Mouse (Mus musculus) liver, adult 2 months (tissue): ENCODE results near the gene Cenpp. TPM values are rescaled to one million over a fixed set of nuclear protein-coding genes. Genes with fewer than 3 reads are reported as not detected.

Experiments used
- DNase-seq: peaks from one replicate; pipeline ENCODE4 v3.0.0-alpha.2; 2011; ENCODE audit warnings: low read depth, low spot score; ENCODE audit errors: extremely low read depth
- H3K27ac ChIP-seq: fragments of 200-500 bp; replicated peaks from 2 replicates; pipeline ENCODE4 v1.5.1; 2012; ENCODE audit warnings: low read depth, mild to moderate bottlenecking, control low read depth, inconsistent platforms, low read length; ENCODE audit not compliant: insufficient read depth
- H3K27me3 ChIP-seq: fragments of 200-500 bp; 2 replicates; pipeline ENCODE4 v1.6.1; 2012; ENCODE audit warnings: mild to moderate bottlenecking, moderate library complexity, low read length, inconsistent platforms; ENCODE audit not compliant: control insufficient read depth, insufficient read depth
- H3K36me3 ChIP-seq: fragments of 200-500 bp; 2 replicates; pipeline ENCODE4 v1.6.1; 2012; ENCODE audit warnings: low read length, inconsistent platforms; ENCODE audit not compliant: control insufficient read depth, insufficient read depth
- H3K4me1 ChIP-seq: fragments of 200-500 bp; 2 replicates; pipeline ENCODE4 v1.6.1; 2011; ENCODE audit warnings: low read length; ENCODE audit not compliant: control insufficient read depth, insufficient read depth
- H3K4me3 ChIP-seq: fragments of 200-500 bp; 2 replicates; pipeline ENCODE4 v1.5.1; 2011; ENCODE audit warnings: low read depth, mild to moderate bottlenecking, control low read depth, low read length, moderate library complexity; ENCODE audit not compliant: insufficient read depth
- H3K79me2 ChIP-seq: fragments of 200-500 bp; 2 replicates; pipeline ENCODE4 v1.6.1; 2012; ENCODE audit warnings: inconsistent platforms, mild to moderate bottlenecking, low read length, moderate library complexity; ENCODE audit not compliant: control insufficient read depth, insufficient read depth
- H3K9ac ChIP-seq: fragments of 200-500 bp; 2 replicates; pipeline ENCODE4 v1.6.1; 2012; ENCODE audit warnings: low read depth, mild to moderate bottlenecking, control low read depth, inconsistent platforms, low read length
- CTCF ChIP-seq: fragments of 200-500 bp; IDR thresholded peaks from 2 replicates; pipeline ENCODE4 v1.5.1; 2011; ENCODE audit warnings: low read depth, low read length, control low read depth
- POLR2A ChIP-seq: fragments of 200-500 bp; IDR thresholded peaks from 2 replicates; pipeline ENCODE4 v1.6.1; 2011; ENCODE audit warnings: low read length, control low read depth; ENCODE audit not compliant: insufficient read depth; ENCODE audit errors: extremely low read depth
- WGBS: fragments of 180-500 bp; shearing (Covaris S2); methylation state at CpG from one replicate; pipeline ENCODE4 v1.1.7; 2018; 5-methylcytosine and 5-hydroxymethylcytosine counted together
- polyA plus RNA-seq: library from polyadenylated mRNA; depleted of rRNA; stranded (reverse); fragments of >200 nt; gene quantifications from 2 replicates; pipeline ENCODE4 v1.2.3, GENCODE M21; 2012
- total RNA-seq: library from RNA; depleted of rRNA; stranded (reverse); fragments of >200 nt; gene quantifications from 2 replicates; pipeline ENCODE4 v1.2.3, GENCODE M21; 2014

Gene Cenpp
- total and polyA plus RNA-seq, 2 experiments, result 0.12 to 0.55 TPM

- Histone ChIP-seq H3K4me3 (no peak overlapping the region), H3K27me3 (no peaks in the 10 kb centered on the region), H3K79me2 (no peaks in the 10 kb centered on the region), H3K4me1 (no peaks in the 10 kb centered on the region; the same call in 1 of the 2 replicates), H3K36me3 (peaks cover 29% of the 10 kb centered on the region), H3K27ac (no peak overlapping the region), H3K9ac (no peak overlapping the region)
- peak; percentile 40 for DNase-seq
- WGBS, result 87% methylated on average over 15 of the region's 15 CpGs
- TF ChIP-seq POLR2A (no peak), CTCF (no peak)
These were observed 191.0 kb downstream of the Cenpp start for GRCm38 (mm10) chr13:49461458-49462132.

DNA sequence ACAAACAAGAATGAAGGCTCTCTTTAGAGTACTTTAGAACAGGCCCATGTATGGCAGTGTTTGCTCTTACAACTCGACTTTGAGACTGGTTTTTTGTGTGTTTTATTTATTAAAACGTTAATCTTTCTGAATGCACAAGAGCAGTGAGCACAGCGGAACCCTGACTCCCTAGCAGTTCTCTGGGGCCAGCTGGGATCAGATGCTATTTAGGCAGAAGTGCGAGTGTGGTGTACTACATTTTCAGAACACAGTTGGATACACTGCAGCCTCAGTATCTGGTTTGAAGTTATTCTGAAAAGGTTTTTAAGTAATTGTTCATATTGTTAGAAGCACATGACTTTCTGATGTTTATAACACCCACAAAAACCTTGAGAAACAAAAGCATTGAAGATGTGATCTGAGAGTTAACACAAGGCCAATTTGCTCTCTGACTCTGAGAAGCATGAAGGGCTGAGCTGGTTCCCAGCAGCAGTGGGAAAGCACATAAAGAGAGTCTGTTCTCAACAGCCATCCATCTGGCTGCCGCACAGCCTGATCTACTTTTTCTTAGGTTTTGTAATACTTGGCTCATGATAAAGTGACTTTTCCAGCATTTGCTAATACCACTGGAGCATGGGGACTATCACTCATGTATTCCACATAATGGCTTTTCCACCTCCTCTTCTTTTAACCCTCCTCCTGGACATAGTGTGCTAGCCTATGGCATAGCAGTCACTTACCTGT lies 191.7 kb downstream of the Cenpp start:
- Histone ChIP-seq H3K79me2 (no peaks in the 10 kb centered on the region), H3K27me3 (no peaks in the 10 kb centered on the region), H3K9ac (no peak overlapping the region), H3K36me3 (peaks cover 29% of the 10 kb centered on the region), H3K4me3 (no peak overlapping the region), H3K27ac (no peak overlapping the region), H3K4me1 (no peaks in the 10 kb centered on the region; the same call in 1 of the 2 replicates)
- no peak for DNase-seq
- no peak for TF ChIP-seq CTCF
- 67% methylated on average over 5 of the region's 5 CpGs for WGBS

DNA sequence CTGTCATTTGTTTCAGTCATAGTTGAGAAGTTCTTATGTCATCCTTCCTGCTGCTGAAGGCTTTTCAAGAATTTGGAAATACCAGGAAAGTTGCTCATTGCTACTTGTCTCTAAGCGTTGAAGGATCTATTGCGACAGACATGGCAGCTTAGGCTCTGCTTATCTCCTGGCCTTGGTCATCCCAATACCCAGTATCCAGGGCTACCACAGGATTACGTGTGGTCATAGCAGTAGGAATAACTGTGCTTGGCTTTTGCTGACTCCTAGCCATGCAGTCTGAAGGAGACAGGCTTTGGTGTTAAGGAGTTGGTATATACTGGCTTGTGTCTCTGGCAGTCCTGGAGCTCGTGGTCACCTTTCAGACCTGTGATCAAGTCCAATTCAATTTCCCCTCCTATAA lies 192.3 kb downstream of the Cenpp start:
- Histone ChIP-seq H3K27me3 (no peaks in the 10 kb centered on the region), H3K9ac (no peak overlapping the region), H3K4me3 (no peak overlapping the region), H3K79me2 (no peaks in the 10 kb centered on the region), H3K4me1 (no peaks in the 10 kb centered on the region; the same call in 1 of the 2 replicates), H3K27ac (no peak overlapping the region), H3K36me3 (peaks cover 29% of the 10 kb centered on the region)
- WGBS, result 72% methylated on average over 4 of the region's 4 CpGs
- DNase-seq, result no peak
- TF ChIP-seq POLR2A, result no peak
- TF ChIP-seq CTCF, result no peak

DNA sequence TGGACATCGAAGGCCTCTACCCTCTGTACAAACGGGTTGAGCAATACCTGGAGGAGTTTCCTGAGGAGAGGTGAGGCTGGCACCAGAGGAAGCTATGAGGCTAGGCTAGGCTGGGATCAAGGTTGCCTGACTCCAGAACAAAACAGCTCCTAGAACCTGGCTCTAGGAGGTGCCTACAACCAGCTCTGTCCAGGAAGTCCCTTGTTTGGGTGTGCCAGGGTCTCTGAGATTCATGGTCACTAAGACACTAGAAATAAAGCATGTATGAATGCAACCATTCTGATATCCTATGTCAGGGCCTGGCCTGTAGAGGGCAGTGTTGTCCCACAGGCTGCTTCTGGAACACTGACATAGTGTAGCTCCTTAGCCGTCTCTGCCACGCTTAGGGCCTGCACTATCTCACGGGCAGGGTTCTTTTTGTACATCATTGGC lies 203.3 kb downstream of the Cenpp start:
- WGBS, result 18% methylated on average over 5 of the region's 5 CpGs
- Histone ChIP-seq H3K9ac (no peak overlapping the region), H3K36me3 (peaks cover 9% of the 10 kb centered on the region; the same call in 1 of the 2 replicates), H3K27me3 (no peaks in the 10 kb centered on the region), H3K27ac (no peak overlapping the region), H3K4me1 (no peaks in the 10 kb centered on the region), H3K4me3 (no peak overlapping the region), H3K79me2 (no peaks in the 10 kb centered on the region)
- peak; percentile 92 for TF ChIP-seq CTCF
- no peak for TF ChIP-seq POLR2A
- peak; percentile 46 for DNase-seq

GRCm38 (mm10) chr13:49444451-49444850 lies 208.1 kb downstream of the Cenpp start:
- H3K36me3 ChIP-seq, result peaks cover 4% of the 10 kb centered on the region; the same call in 1 of the 2 replicates
- WGBS, result 97% methylated on average over 6 of the region's 6 CpGs
- TF ChIP-seq CTCF (no peak), POLR2A (no peak)

DNA sequence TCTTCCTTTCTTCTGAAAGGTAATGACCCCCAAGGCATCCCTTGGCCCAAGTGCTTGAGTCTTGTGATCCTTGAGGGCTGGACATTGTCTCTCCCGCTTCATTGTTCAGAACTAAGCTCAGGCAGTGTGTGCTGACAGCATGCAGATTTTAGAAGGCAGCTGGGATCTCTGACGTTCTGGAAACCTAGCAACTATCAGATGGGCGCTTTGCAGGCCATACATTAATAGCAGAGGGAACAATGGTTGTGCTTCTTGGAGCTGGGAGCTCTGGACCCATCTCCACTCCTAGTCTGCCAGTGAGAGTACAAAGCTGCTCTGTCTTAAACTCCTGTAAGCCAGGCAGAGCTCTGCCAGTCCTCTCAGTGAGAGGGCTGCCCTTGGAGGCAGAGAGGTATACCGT lies 216.4 kb downstream of the Cenpp start:
- Histone ChIP-seq H3K9ac (no peak overlapping the region), H3K4me3 (no peak overlapping the region), H3K4me1 (no peaks in the 10 kb centered on the region), H3K27ac (no peak overlapping the region), H3K79me2 (no peaks in the 10 kb centered on the region; the same call in 1 of the 2 replicates), H3K27me3 (no peaks in the 10 kb centered on the region), H3K36me3 (peaks cover 18% of the 10 kb centered on the region)
- no peak for DNase-seq
- WGBS, result 84% methylated on average over 4 of the region's 4 CpGs
- TF ChIP-seq POLR2A (no peak), CTCF (no peak)

More at GRCm38 (mm10) chr13:49444451-49444850, 208.1 kb downstream of the Cenpp start:
- no peak for DNase-seq
- Histone ChIP-seq H3K79me2 (no peaks in the 10 kb centered on the region), H3K27me3 (no peaks in the 10 kb centered on the region), H3K4me1 (no peaks in the 10 kb centered on the region), H3K4me3 (no peak overlapping the region), H3K9ac (no peak overlapping the region), H3K27ac (no peak overlapping the region)
